Mouse (Mus musculus): ENCODE measurements around the gene Plch2. TPM values are rescaled to one million over a fixed set of nuclear protein-coding genes. Genes with fewer than 3 reads are reported as not detected.
A peak's percentile ranks its signal among the peaks of the same experiment; 100 is the strongest.

The Plch2 gene
- polyA plus RNA-seq, 1 experiment from 2014 or later: 18.7 TPM

- Histone ChIP-seq H3K27ac (replicated peaks) (peak overlapping the region; percentile 45), H3K27me3 (replicated peaks) (peaks cover 33% of the 10 kb centered on the region)
- under 1% methylated on average over 62 of the region's 65 CpGs for WGBS
Measured at GRCm38 (mm10) chr4:155042606-155043288, 13.8 kb downstream of the Plch2 start.

GRCm38 (mm10) chr4:155040696-155041095 is 15.9 kb downstream of the Plch2 start:
- Histone ChIP-seq H3K4me1 (peaks cover 43% of the 10 kb centered on the region), H3K27me3 (replicated peaks) (peaks cover 39% of the 10 kb centered on the region), H3K4me2 (peak overlapping the region; percentile 89), H3K27ac (replicated peaks) (no peak overlapping the region), H3K4me3 (replicated peaks) (peak overlapping the region; percentile 7), H3K9me3 (replicated peaks) (no peaks in the 10 kb centered on the region), H3K36me3 (no peaks in the 10 kb centered on the region), H3K9ac (replicated peaks) (0 out of 2 replicates have a peak overlapping the region, but pooled peaks have one; percentile 28)
- no peak for ATAC-seq (ENCODE audit: low FRiP score)
- 51% methylated on average over 6 of the region's 6 CpGs for WGBS

More at GRCm38 (mm10) chr4:155042606-155043288, 13.8 kb downstream of the Plch2 start:
- H3K4me3 ChIP-seq (replicated peaks): peak overlapping the region; percentile 52
- H3K9me3 ChIP-seq (replicated peaks): no peaks in the 10 kb centered on the region
- H3K4me2 ChIP-seq: peak overlapping the region; percentile 89
- ATAC-seq (ENCODE audit: low FRiP score): peak; percentile 72
- peaks cover 43% of the 10 kb centered on the region for H3K4me1 ChIP-seq
- no peaks in the 10 kb centered on the region for H3K36me3 ChIP-seq
- peak overlapping the region; percentile 60 for H3K9ac ChIP-seq (replicated peaks)

- H3K4me3 ChIP-seq (replicated peaks): peak overlapping the region; percentile 7
- no peaks in the 10 kb centered on the region for H3K9me3 ChIP-seq (replicated peaks)
- H3K36me3 ChIP-seq: no peaks in the 10 kb centered on the region
- H3K4me1 ChIP-seq: peaks cover 43% of the 10 kb centered on the region
- H3K9ac ChIP-seq (replicated peaks): peak overlapping the region; percentile 28; the same call in 1 of the 2 replicates
- 9% methylated on average over 9 of the region's 9 CpGs for WGBS
- H3K27ac ChIP-seq (replicated peaks): no peak overlapping the region
- peaks cover 38% of the 10 kb centered on the region for H3K27me3 ChIP-seq (replicated peaks)
- ATAC-seq (ENCODE audit: low FRiP score): no peak
- H3K4me2 ChIP-seq: peak overlapping the region; percentile 89
Measured at GRCm38 (mm10) chr4:155040197-155040596, 16.4 kb downstream of the Plch2 start.

DNA sequence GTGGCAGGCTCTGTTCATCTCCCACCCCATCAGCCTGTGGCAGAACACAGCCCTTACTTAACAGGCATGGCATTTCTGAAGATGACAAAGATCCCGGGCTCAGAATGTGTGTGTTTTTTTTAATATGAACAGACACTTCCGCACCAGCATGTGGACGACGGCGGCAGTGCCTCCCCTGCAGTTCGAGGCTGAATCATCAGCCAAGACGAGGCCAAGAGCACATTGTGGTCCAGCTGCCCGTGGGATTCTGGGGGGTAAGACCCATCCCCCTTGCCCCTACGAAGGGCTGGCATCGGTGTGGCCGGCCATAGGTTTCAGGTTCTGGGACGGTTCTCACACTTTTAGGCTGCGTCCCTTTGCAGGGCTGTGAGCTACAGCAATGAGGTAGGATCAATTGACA is 21.8 kb downstream of the Plch2 start:
- 63% methylated on average over 13 of the region's 13 CpGs for WGBS
- H3K4me1 ChIP-seq: peaks cover 36% of the 10 kb centered on the region
- H3K36me3 ChIP-seq: no peaks in the 10 kb centered on the region
- ATAC-seq (ENCODE audit: low FRiP score): no peak
- no peak overlapping the region for H3K4me2 ChIP-seq
- no peak overlapping the region for H3K27ac ChIP-seq (replicated peaks)
- no peak overlapping the region for H3K9ac ChIP-seq (replicated peaks)
- peaks cover 11% of the 10 kb centered on the region; the same call in 1 of the 2 replicates for H3K27me3 ChIP-seq (replicated peaks)
- H3K4me3 ChIP-seq (replicated peaks): no peak overlapping the region
- H3K9me3 ChIP-seq (replicated peaks): no peaks in the 10 kb centered on the region

DNA sequence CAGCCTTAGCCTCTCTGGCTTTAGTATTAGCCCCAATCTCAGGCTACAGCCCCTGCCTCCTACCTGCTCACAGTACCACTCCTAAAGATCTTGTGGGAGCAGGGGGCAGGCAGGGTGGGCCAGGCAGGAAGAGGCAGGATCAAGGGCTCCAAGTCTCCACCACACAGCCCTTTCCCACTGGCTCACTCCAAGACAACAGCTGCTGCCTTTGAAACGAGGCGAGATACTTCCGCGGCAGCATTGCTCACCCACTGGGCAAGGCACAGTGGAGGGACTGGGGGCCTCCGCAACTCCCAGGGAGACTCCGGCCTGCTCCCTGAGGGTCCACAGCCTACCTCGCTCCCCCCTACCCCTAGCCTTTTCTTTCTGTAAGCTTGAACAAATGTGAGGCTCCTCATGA is 22.4 kb downstream of the Plch2 start:
- ATAC-seq (ENCODE audit: low FRiP score): no peak
- H3K4me3 ChIP-seq (replicated peaks): no peak overlapping the region
- no peak overlapping the region for H3K9ac ChIP-seq (replicated peaks)
- peaks cover 11% of the 10 kb centered on the region; the same call in 1 of the 2 replicates for H3K27me3 ChIP-seq (replicated peaks)
- H3K9me3 ChIP-seq (replicated peaks): no peaks in the 10 kb centered on the region
- H3K4me2 ChIP-seq: no peak overlapping the region
- no peaks in the 10 kb centered on the region for H3K36me3 ChIP-seq
- WGBS: 20% methylated on average over 7 of the region's 7 CpGs
- H3K4me1 ChIP-seq: peaks cover 32% of the 10 kb centered on the region
- H3K27ac ChIP-seq (replicated peaks): no peak overlapping the region

- Histone ChIP-seq H3K4me2 (no peak overlapping the region), H3K4me3 (replicated peaks) (no peak overlapping the region), H3K9ac (replicated peaks) (no peak overlapping the region), H3K9me3 (replicated peaks) (no peaks in the 10 kb centered on the region), H3K27me3 (replicated peaks) (peaks cover 11% of the 10 kb centered on the region; the same call in 1 of the 2 replicates), H3K4me1 (peaks cover 32% of the 10 kb centered on the region), H3K36me3 (no peaks in the 10 kb centered on the region), H3K27ac (replicated peaks) (no peak overlapping the region)
- 36% methylated on average over 6 of the region's 6 CpGs for WGBS
- no peak for ATAC-seq (ENCODE audit: low FRiP score)
Measured at GRCm38 (mm10) chr4:155033115-155033514, 23.5 kb downstream of the Plch2 start.

DNA sequence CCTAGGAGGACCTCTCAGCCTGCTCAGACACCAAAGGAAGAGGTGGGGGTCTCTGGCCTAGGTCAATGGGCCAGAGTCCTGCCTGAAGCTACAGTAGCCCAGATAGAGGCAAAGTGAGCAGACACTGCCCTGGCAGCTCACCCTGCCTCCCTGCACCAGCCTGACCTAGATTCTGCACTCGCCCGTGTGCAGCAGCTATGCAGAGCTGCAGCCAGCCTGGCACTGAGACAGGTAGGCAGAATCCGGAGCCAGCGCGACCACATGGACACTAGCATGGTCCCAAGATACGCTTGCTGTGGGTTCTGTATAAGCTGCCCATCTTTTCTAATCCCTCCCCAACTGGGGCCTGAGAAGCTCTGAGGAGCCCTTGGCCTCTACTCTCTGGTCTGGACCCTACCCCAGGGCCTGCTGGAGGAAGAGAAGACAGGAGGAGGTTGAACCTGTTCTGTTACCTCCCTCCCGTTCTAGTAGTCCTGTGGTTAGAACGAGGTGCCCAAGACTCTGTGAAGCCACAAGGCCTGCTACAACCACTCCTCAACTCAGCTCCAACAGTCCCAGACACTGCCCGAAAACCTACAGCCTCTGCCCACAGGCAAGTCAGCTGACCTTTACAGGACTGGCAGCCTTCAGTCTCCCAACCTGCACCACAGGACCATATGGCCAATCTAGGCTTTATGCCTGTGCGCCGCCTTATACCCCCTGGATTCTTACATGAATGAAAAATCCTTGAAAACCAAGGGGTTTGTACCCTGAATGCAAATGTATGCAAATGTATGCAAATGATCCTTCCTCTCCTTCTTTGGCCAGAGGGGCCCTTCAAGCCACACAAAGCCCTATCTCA is 32.2 kb downstream of the Plch2 start:
- no peak overlapping the region for H3K4me2 ChIP-seq
- no peak for ATAC-seq (ENCODE audit: low FRiP score)
- H3K4me3 ChIP-seq (replicated peaks): no peak overlapping the region
- H3K36me3 ChIP-seq: no peaks in the 10 kb centered on the region
- 62% methylated on average over 11 of the region's 11 CpGs for WGBS
- H3K9ac ChIP-seq (replicated peaks): no peak overlapping the region
- H3K27ac ChIP-seq (replicated peaks): 0 out of 2 replicates have a peak overlapping the region, but pooled peaks have one; percentile 41
- H3K27me3 ChIP-seq (replicated peaks): no peaks in the 10 kb centered on the region
- no peaks in the 10 kb centered on the region for H3K9me3 ChIP-seq (replicated peaks)
- peaks cover 44% of the 10 kb centered on the region for H3K4me1 ChIP-seq

- WGBS: 72% methylated on average over 7 of the region's 7 CpGs
- no peak overlapping the region for H3K4me3 ChIP-seq (replicated peaks)
Measured at GRCm38 (mm10) chr4:155022228-155022855, 34.2 kb downstream of the Plch2 start.

DNA sequence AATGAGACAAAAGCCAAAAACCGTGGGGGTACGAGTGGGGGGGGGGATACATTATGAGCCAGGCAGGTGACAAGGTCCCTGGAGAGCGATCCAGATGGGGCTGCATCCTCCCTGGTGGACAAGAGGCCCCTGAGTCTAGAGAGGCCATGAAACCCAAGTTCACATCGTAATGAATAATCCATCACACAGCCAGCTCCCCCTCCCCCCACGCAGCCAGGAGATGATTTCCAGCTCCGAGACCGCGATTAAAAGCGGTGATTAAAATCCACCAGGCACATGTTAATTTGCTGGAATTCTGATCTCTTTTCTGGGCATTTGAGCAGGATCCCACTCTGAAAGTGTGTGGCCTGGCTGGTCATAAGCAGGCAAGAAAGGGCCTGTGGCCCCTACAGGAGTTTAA is 35.8 kb downstream of the Plch2 start:
- ATAC-seq (ENCODE audit: low FRiP score): no peak
- Histone ChIP-seq H3K4me2 (no peak overlapping the region), H3K27me3 (replicated peaks) (0 out of 2 replicates have a peak, but pooled peaks cover 4% of the 10 kb centered on the region), H3K9ac (replicated peaks) (no peak overlapping the region), H3K27ac (replicated peaks) (no peak overlapping the region), H3K4me3 (replicated peaks) (no peak overlapping the region), H3K9me3 (replicated peaks) (no peaks in the 10 kb centered on the region), H3K36me3 (no peaks in the 10 kb centered on the region), H3K4me1 (peaks cover 69% of the 10 kb centered on the region)
- 42% methylated on average over 9 of the region's 9 CpGs for WGBS

More at GRCm38 (mm10) chr4:155022228-155022855, 34.2 kb downstream of the Plch2 start:
- no peak overlapping the region for H3K9ac ChIP-seq (replicated peaks)
- no peak overlapping the region for H3K4me2 ChIP-seq
- no peak for ATAC-seq (ENCODE audit: low FRiP score)
- H3K36me3 ChIP-seq: no peaks in the 10 kb centered on the region
- no peak overlapping the region for H3K27ac ChIP-seq (replicated peaks)
- H3K9me3 ChIP-seq (replicated peaks): no peaks in the 10 kb centered on the region
- H3K4me1 ChIP-seq: peaks cover 56% of the 10 kb centered on the region
- H3K27me3 ChIP-seq (replicated peaks): 0 out of 2 replicates have a peak, but pooled peaks cover 4% of the 10 kb centered on the region

DNA sequence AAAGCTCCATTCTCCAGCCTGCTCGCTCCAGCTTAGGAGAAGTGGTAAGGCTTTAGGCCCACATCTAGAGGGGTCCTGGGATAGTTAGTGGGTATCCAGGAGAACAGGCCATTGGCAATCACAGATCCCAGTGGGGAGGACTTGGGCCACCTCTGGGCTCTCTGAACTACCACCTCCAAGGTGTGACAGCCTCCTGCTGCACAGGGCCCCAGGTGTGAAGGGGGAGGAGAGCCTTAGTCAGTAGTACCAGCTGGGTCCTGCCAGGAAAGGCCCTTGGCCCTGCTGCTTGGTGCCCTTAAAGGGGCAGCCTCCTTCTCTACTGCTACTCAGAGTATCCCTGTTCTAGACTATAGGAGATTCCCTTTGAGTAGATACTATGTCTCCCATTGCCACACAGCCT is 36.4 kb downstream of the Plch2 start:
- Histone ChIP-seq H3K27ac (replicated peaks) (no peak overlapping the region), H3K27me3 (replicated peaks) (0 out of 2 replicates have a peak, but pooled peaks cover 4% of the 10 kb centered on the region), H3K36me3 (no peaks in the 10 kb centered on the region), H3K4me3 (replicated peaks) (no peak overlapping the region), H3K4me2 (no peak overlapping the region), H3K9ac (replicated peaks) (no peak overlapping the region), H3K9me3 (replicated peaks) (no peaks in the 10 kb centered on the region), H3K4me1 (peaks cover 70% of the 10 kb centered on the region)
- WGBS: 65% methylated on average over 1 of the region's 1 CpGs
- no peak for ATAC-seq (ENCODE audit: low FRiP score)

GRCm38 (mm10) chr4:155019336-155019847 is 37.2 kb downstream of the Plch2 start:
- peak; percentile 15; the same call in 1 of the 2 replicates for ATAC-seq (ENCODE audit: low FRiP score)
- H3K36me3 ChIP-seq: no peaks in the 10 kb centered on the region
- no peak overlapping the region for H3K27ac ChIP-seq (replicated peaks)
- 1% methylated on average over 10 of the region's 10 CpGs for WGBS
- 0 out of 2 replicates have a peak, but pooled peaks cover 4% of the 10 kb centered on the region for H3K27me3 ChIP-seq (replicated peaks)
- H3K4me3 ChIP-seq (replicated peaks): no peak overlapping the region
- H3K4me2 ChIP-seq: peak overlapping the region; percentile 23
- H3K4me1 ChIP-seq: peaks cover 70% of the 10 kb centered on the region
- H3K9me3 ChIP-seq (replicated peaks): no peaks in the 10 kb centered on the region
- H3K9ac ChIP-seq (replicated peaks): peak overlapping the region; percentile 31; the same call in 1 of the 2 replicates
